Mouse (Mus musculus) heart, postnatal 0 days (tissue): ENCODE measurements at regions not wholly inside any gene's neighbourhood (a gene's known extent, or its start where the extent isn't known, plus 50 kb on each side); places are given as distances from the start of the nearest gene placed in this dataset.

ENCODE experiments used
- ATAC-seq: fragments of 200-750 bp; cut with Nextera tagmentation; 2 replicates; pipeline ENCODE4 v1.8.0; 2017; ENCODE audit warnings: low read depth, moderate number of reproducible peaks, moderate library complexity; ENCODE audit not compliant: insufficient read depth
- DNase-seq: peaks from one replicate; pipeline ENCODE4 v3.0.0-alpha.2; 2016; ENCODE audit warnings: low spot score
- H3K27ac ChIP-seq: fragments of 300-500 bp; sonication (generic); 2 replicates; pipeline ENCODE4 v1.5.1; 2014; ENCODE audit warnings: low read depth, mild to moderate bottlenecking
- H3K27me3 ChIP-seq: fragments of 300-500 bp; sonication (generic); 2 replicates; pipeline ENCODE4 v1.6.1; 2014; ENCODE audit warnings: low read length, mixed read lengths; ENCODE audit not compliant: control insufficient read depth, insufficient read depth
- H3K36me3 ChIP-seq: fragments of 300-500 bp; sonication (generic); replicated peaks from 2 replicates; pipeline ENCODE4 v1.6.1; 2014; ENCODE audit warnings: low read length, mixed read lengths; ENCODE audit not compliant: control insufficient read depth, insufficient read depth
- H3K4me1 ChIP-seq: fragments of 300-500 bp; sonication (generic); 2 replicates; pipeline ENCODE4 v1.6.1; 2014; ENCODE audit warnings: antibody characterized with exemption; ENCODE audit not compliant: control insufficient read depth, insufficient read depth
- H3K4me2 ChIP-seq: fragments of 300-500 bp; sonication (generic); 2 replicates; pipeline ENCODE4 v1.6.1; 2014; ENCODE audit warnings: low read depth, mild to moderate bottlenecking, low read length, moderate library complexity
- H3K4me3 ChIP-seq: fragments of 300-500 bp; sonication (generic); 2 replicates; pipeline ENCODE4 v1.5.1; 2014; ENCODE audit warnings: low read depth, low read length
- H3K9ac ChIP-seq: fragments of 300-500 bp; sonication (generic); replicated peaks from 2 replicates; pipeline ENCODE4 v1.6.1; 2014; ENCODE audit warnings: low read depth, low read length, mixed read lengths
- H3K9me3 ChIP-seq: fragments of 300-500 bp; sonication (generic); replicated peaks from 2 replicates; pipeline ENCODE4 v1.6.1; 2016; ENCODE audit warnings: low read length; ENCODE audit not compliant: control insufficient read depth
- CTCF ChIP-seq: IDR thresholded peaks from 2 replicates; pipeline ENCODE4 v1.5.1; 2016; ENCODE audit warnings: antibody characterized with exemption, control low read depth, low read depth
- EP300 ChIP-seq: IDR thresholded peaks from 2 replicates; pipeline ENCODE4 v1.6.1; 2016; ENCODE audit warnings: antibody characterized with exemption, low read depth
- WGBS: fragments of 180-500 bp; shearing (Covaris S2); extraction: QIAGEN DNeasy Blood & Tissue Kit; methylation state at CpG from one replicate; pipeline ENCODE4 v1.1.7; 2014; 5-methylcytosine and 5-hydroxymethylcytosine counted together

- Histone ChIP-seq H3K4me1 (no peaks in the 10 kb centered on the region), H3K9me3 (no peaks in the 10 kb centered on the region), H3K4me3 (no peak overlapping the region), H3K27ac (no peak overlapping the region), H3K36me3 (no peaks in the 10 kb centered on the region), H3K9ac (no peak overlapping the region), H3K4me2 (no peak overlapping the region), H3K27me3 (0 out of 2 replicates have a peak, but pooled peaks cover 25% of the 10 kb centered on the region)
- DNase-seq (peak; percentile 65), ATAC-seq (peak; percentile 44; the same call in 1 of the 2 replicates)
- TF ChIP-seq CTCF (peak; percentile 89), EP300 (no peak)
- 27% methylated on average over 9 of the region's 9 CpGs for WGBS
Measured at GRCm38 (mm10) chr15:7459992-7460820, 62.0 kb upstream of the Egflam start.

- H3K9ac ChIP-seq: no peak overlapping the region
- no peak overlapping the region for H3K4me2 ChIP-seq
- WGBS: 76% methylated on average over 18 of the region's 18 CpGs
- no peak for TF ChIP-seq EP300
- TF ChIP-seq CTCF: no peak
- H3K4me3 ChIP-seq: no peak overlapping the region
- H3K27me3 ChIP-seq: 0 out of 2 replicates have a peak, but pooled peaks cover 25% of the 10 kb centered on the region
- ATAC-seq (no peak), DNase-seq (no peak)
- no peaks in the 10 kb centered on the region for H3K36me3 ChIP-seq
- H3K27ac ChIP-seq: no peak overlapping the region
- H3K4me1 ChIP-seq: no peaks in the 10 kb centered on the region
- H3K9me3 ChIP-seq: no peaks in the 10 kb centered on the region
Measured at GRCm38 (mm10) chr15:7462549-7462948, 64.4 kb upstream of the Egflam start.

GRCm38 (mm10) chr15:7463444-7464350 lies 65.5 kb upstream of the Egflam start:
- no peaks in the 10 kb centered on the region for H3K9me3 ChIP-seq
- H3K27ac ChIP-seq: no peak overlapping the region
- H3K36me3 ChIP-seq: no peaks in the 10 kb centered on the region
- 69% methylated on average over 15 of the region's 15 CpGs for WGBS
- TF ChIP-seq EP300 (no peak), CTCF (no peak)
- ATAC-seq (no peak), DNase-seq (no peak)
- H3K27me3 ChIP-seq: 0 out of 2 replicates have a peak, but pooled peaks cover 20% of the 10 kb centered on the region
- no peak overlapping the region for H3K4me2 ChIP-seq
- no peaks in the 10 kb centered on the region for H3K4me1 ChIP-seq
- H3K9ac ChIP-seq: no peak overlapping the region
- H3K4me3 ChIP-seq: no peak overlapping the region

GRCm38 (mm10) chr15:7480211-7480610 lies 82.0 kb upstream of the Egflam start:
- no peak overlapping the region for H3K9ac ChIP-seq
- DNase-seq (peak; percentile 80), ATAC-seq (peak; percentile 90)
- H3K27ac ChIP-seq: no peak overlapping the region; the same call in 1 of the 2 replicates
- no peaks in the 10 kb centered on the region for H3K36me3 ChIP-seq
- peak overlapping the region; percentile 23; the same call in 1 of the 2 replicates for H3K4me2 ChIP-seq
- no peak overlapping the region for H3K4me3 ChIP-seq
- peaks cover 64% of the 10 kb centered on the region for H3K27me3 ChIP-seq
- H3K9me3 ChIP-seq: no peaks in the 10 kb centered on the region
- TF ChIP-seq EP300 (no peak), CTCF (no peak)
- peaks cover 12% of the 10 kb centered on the region; the same call in 1 of the 2 replicates for H3K4me1 ChIP-seq
- WGBS: 4% methylated on average over 11 of the region's 11 CpGs

- ATAC-seq (peak; percentile 43; the same call in 1 of the 2 replicates), DNase-seq (no peak)
- H3K4me3 ChIP-seq: no peak overlapping the region
- H3K9ac ChIP-seq: no peak overlapping the region
- H3K4me2 ChIP-seq: no peak overlapping the region
- H3K27ac ChIP-seq: no peak overlapping the region
- peaks cover 59% of the 10 kb centered on the region for H3K27me3 ChIP-seq
- peaks cover 12% of the 10 kb centered on the region; the same call in 1 of the 2 replicates for H3K4me1 ChIP-seq
- no peaks in the 10 kb centered on the region for H3K9me3 ChIP-seq
- no peaks in the 10 kb centered on the region for H3K36me3 ChIP-seq
- TF ChIP-seq EP300 (no peak), CTCF (peak; percentile 27)
- 45% methylated on average over 5 of the region's 5 CpGs for WGBS
Measured at GRCm38 (mm10) chr15:7480792-7481210, 82.6 kb upstream of the Egflam start.
